Mouse (Mus musculus) limb, embryonic 12.5 days (tissue): Measurements from ENCODE around the gene Duox2. TPM values are rescaled to one million over a fixed set of nuclear protein-coding genes. Genes with fewer than 3 reads are reported as not detected.

ENCODE experiments used
- ATAC-seq: fragments of 200-750 bp; cut with Nextera tagmentation; 2 replicates; pipeline ENCODE4 v1.8.0; 2017; ENCODE audit warnings: low read depth, moderate TSS enrichment; ENCODE audit not compliant: insufficient number of reproducible peaks, insufficient read depth, low FRiP score, low TSS enrichment
- H3K27ac ChIP-seq: fragments of 300-500 bp; sonication (generic); 2 replicates; pipeline ENCODE4 v1.5.1; 2016; ENCODE audit warnings: mild to moderate bottlenecking, moderate library complexity
- H3K27me3 ChIP-seq: fragments of 300-500 bp; sonication (generic); 2 replicates; pipeline ENCODE4 v1.6.1; 2016; ENCODE audit warnings: mild to moderate bottlenecking, moderate library complexity
- H3K36me3 ChIP-seq: fragments of 300-500 bp; sonication (generic); 2 replicates; pipeline ENCODE4 v1.6.1; 2016; ENCODE audit warnings: mild to moderate bottlenecking, moderate library complexity
- H3K4me1 ChIP-seq: fragments of 300-500 bp; sonication (generic); replicated peaks from 2 replicates; pipeline ENCODE4 v1.6.1; 2016
- H3K4me2 ChIP-seq: fragments of 300-500 bp; sonication (generic); 2 replicates; pipeline ENCODE4 v1.6.1; 2016; ENCODE audit warnings: mild to moderate bottlenecking, moderate library complexity
- H3K4me3 ChIP-seq: fragments of 300-500 bp; sonication (generic); replicated peaks from 2 replicates; pipeline ENCODE4 v1.5.1; 2016; ENCODE audit warnings: mild to moderate bottlenecking
- H3K9ac ChIP-seq: fragments of 300-500 bp; sonication (generic); replicated peaks from 2 replicates; pipeline ENCODE4 v1.6.1; 2016; ENCODE audit warnings: mild to moderate bottlenecking, moderate library complexity
- H3K9me3 ChIP-seq: fragments of 300-500 bp; sonication (generic); 2 replicates; pipeline ENCODE4 v1.6.1; 2016; ENCODE audit warnings: mild to moderate bottlenecking, moderate library complexity
- WGBS: fragments of 180-500 bp; shearing (Covaris S2); methylation state at CpG from one replicate; pipeline ENCODE4 v1.1.7; 2016; 5-methylcytosine and 5-hydroxymethylcytosine counted together
- polyA plus RNA-seq: library from polyadenylated mRNA; unstranded; fragments of >200 nt; fragmentation: Nextera tagmentation; extraction: Ambion mirVana; gene quantifications from 2 replicates; pipeline ENCODE4 v1.2.1, GENCODE M21; 2016

Duox2 gene
- polyA plus RNA-seq, 1 experiment from 2014 or later, result not detected

DNA sequence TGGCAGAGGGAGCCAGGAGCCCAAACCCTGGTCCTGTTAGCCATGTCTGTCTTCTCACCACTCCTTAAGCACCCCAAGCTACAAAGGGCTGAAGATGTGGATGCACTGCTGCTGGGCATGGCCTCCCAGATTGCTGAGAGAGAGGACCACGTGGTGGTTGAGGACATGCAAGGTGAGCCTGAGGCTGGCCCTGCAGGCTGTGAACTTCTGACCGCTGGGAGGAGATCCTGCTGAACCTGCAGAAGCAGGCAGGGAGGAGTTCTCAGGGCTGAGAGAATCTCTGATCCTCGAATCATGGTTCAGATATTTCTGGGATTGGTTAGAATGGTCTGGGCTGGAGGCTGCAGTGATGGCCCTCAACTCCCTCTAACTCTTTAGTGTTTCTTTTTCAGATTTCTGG is 25.7 kb upstream of the Duox2 start:
- H3K4me3 ChIP-seq, result no peak overlapping the region
- WGBS, result 54% methylated on average over 3 of the region's 3 CpGs
- 0 out of 2 replicates have a peak, but pooled peaks cover 5% of the 10 kb centered on the region for H3K4me1 ChIP-seq
- H3K36me3 ChIP-seq, result no peaks in the 10 kb centered on the region
- no peak overlapping the region for H3K27ac ChIP-seq
- no peak overlapping the region for H3K9ac ChIP-seq
- ATAC-seq, result no peak
- no peaks in the 10 kb centered on the region; the same call in 1 of the 2 replicates for H3K27me3 ChIP-seq
- H3K9me3 ChIP-seq, result no peaks in the 10 kb centered on the region
- H3K4me2 ChIP-seq, result no peak overlapping the region

DNA sequence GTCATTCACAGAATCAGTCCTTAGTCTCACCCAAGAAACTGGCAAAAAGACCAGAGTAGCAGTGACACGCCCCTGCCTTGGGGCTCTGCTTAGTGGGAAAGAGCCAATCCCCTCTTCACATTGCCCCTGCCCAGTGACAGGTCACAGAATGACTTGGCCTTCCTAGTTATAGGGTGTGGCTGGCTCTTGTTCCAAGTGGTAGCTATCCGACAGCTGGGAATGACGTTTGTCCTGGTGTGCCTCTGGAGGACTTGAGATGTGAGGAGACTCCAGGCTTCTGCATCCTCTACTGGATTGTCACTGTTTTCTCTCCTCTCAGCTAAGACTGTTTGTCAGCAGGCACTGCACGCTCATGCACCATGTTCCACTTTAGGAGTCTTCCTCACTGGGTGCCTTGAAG is 19.1 kb upstream of the Duox2 start:
- 63% methylated on average over 4 of the region's 4 CpGs for WGBS

DNA sequence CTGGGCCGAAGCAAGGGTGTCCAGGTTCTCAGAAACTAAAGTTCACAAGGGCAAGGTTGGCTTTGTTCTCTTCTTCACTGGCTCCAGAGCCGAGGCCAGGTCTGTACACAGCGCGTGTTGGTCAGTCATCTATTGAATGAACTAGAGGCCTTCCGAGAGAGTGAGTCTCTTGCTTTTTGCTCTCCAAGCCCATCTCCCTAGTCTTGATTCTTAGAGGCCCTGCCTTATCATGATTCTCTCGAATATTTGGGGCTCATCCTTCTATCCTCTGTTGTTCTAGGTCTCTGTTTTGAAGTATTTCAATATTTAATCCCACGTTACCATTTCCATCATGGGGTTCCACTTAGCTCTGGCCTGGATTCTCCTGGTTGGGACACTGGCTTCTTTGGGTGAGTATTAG is 17.1 kb upstream of the Duox2 start, which contains the start of gene Duox1:
Duox1 (plus strand) TSS at position 301 of the 400 bp plus-strand sequence.
- Histone ChIP-seq H3K27me3 (peaks cover 63% of the 10 kb centered on the region), H3K36me3 (no peaks in the 10 kb centered on the region), H3K4me1 (peaks cover 12% of the 10 kb centered on the region), H3K4me2 (no peak within 1 kb of the TSS), H3K9me3 (no peaks in the 10 kb centered on the region), H3K9ac (no peak within 1 kb of the TSS), H3K4me3 (no peak within 1 kb of the TSS), H3K27ac (no peak within 1 kb of the TSS)
- no peak for ATAC-seq
- 86% methylated on average over 7 of the region's 7 CpGs for WGBS

More for the DNA sequence above, 19.1 kb upstream of the Duox2 start:
- Histone ChIP-seq H3K4me1 (peaks cover 12% of the 10 kb centered on the region), H3K9me3 (no peaks in the 10 kb centered on the region), H3K4me3 (no peak overlapping the region), H3K27ac (no peak overlapping the region), H3K27me3 (peaks cover 46% of the 10 kb centered on the region), H3K36me3 (no peaks in the 10 kb centered on the region), H3K9ac (no peak overlapping the region), H3K4me2 (no peak overlapping the region)
- no peak for ATAC-seq

DNA sequence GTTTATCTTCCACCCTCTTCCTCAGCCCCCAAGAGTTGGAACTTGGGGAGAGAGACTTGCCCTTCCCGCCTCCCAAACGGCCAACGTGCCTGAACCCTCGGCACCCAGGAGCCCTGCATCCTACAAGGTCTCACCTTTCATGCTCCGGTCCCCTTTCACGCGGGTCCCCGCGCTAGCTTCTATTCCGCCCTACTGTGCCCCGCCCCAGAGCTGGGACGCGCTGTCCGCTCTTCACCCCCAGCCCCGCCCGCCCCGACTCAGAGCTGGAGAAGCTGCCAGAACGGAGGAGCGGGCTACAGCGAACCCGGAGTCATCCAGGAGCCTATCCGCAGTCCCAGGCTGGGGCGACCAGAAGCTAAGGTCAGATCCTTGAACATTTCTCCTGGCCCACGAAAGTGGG is 15.3 kb upstream of the Duox2 start, which contains the start of gene Duoxa1:
Duoxa1 (minus strand) TSS at position 195 of the 400 bp plus-strand sequence.
- WGBS, result 1% methylated on average over 24 of the region's 24 CpGs
- H3K9ac ChIP-seq, result no peak within 1 kb of the TSS
- peak; percentile 15; the same call in 1 of the 2 replicates for ATAC-seq
- H3K9me3 ChIP-seq, result no peaks in the 10 kb centered on the region
- peak within 1 kb of the TSS; percentile 48 for H3K4me2 ChIP-seq
- peaks cover 78% of the 10 kb centered on the region for H3K27me3 ChIP-seq
- peaks cover 12% of the 10 kb centered on the region for H3K4me1 ChIP-seq
- H3K27ac ChIP-seq, result no peak within 1 kb of the TSS
- H3K36me3 ChIP-seq, result no peaks in the 10 kb centered on the region
- H3K4me3 ChIP-seq, result peak within 1 kb of the TSS; percentile 27

DNA sequence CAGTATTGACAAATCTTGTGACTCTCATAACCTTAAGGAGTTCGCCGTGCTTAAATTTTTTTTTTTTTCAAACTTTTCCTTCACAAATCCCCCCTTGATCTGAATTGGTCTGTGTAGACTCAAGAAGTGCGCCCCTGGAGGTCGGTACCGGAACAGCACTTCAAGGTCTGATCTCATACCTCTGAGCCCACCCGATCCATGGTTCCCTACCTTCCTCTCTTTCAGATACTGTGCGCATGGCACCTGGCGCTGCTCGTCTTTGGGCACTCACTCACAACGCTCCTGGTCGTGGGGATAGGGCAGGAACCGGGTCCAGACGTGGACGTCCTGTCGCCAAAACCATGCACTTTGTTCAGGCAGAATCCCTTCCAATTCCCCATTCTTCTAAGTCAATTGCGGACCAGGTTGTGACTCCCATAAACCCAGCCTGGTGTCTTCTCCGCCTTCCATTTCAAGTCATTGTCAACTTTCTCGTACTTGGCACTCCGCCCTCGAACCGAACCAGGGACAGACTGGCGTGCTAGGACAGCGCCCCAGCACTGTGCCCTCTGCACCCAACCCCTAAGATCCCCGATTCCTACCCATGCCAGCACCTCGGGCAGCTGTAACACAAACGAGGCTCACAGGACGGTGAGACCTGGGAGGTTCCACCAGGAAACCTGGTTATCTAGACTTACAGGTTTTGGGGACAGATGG is 14.6 kb upstream of the Duox2 start:
- Histone ChIP-seq H3K27ac (no peak overlapping the region), H3K27me3 (peaks cover 81% of the 10 kb centered on the region)

DNA sequence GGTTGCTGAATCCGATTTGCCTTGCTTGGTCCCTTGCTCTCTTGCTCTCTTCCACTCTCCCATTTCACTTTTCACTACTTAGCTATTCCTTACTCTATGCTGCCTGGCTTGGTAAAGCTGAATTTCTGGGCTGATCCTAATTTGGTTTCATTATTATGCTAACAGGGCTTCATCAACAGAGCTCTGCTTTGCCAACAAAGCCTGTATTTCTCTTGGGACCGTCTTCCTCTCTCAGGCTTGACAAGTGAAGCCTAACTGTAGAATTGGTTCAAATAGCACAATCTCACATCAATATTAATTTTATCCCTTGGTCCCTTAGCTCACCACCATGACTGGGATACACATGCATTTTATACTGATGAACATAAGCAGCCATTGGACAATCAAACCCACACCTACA is 13.3 kb upstream of the Duox2 start:
- H3K4me1 ChIP-seq, result peaks cover 12% of the 10 kb centered on the region
- H3K4me2 ChIP-seq, result no peak overlapping the region
- WGBS, result 59% methylated on average over 2 of the region's 2 CpGs
- H3K4me3 ChIP-seq, result no peak overlapping the region
- no peak for ATAC-seq
- no peaks in the 10 kb centered on the region for H3K36me3 ChIP-seq
- H3K27ac ChIP-seq, result no peak overlapping the region
- H3K27me3 ChIP-seq, result peaks cover 86% of the 10 kb centered on the region
- H3K9ac ChIP-seq, result no peak overlapping the region
- H3K9me3 ChIP-seq, result no peaks in the 10 kb centered on the region

More for the DNA sequence above, 14.6 kb upstream of the Duox2 start:
- ATAC-seq, result peak; percentile 66; the same call in 1 of the 2 replicates
- Histone ChIP-seq H3K4me3 (peak overlapping the region; percentile 27), H3K4me2 (peak overlapping the region; percentile 48), H3K4me1 (peaks cover 12% of the 10 kb centered on the region), H3K9ac (no peak overlapping the region), H3K36me3 (no peaks in the 10 kb centered on the region), H3K9me3 (no peaks in the 10 kb centered on the region)
- 5% methylated on average over 27 of the region's 27 CpGs for WGBS

DNA sequence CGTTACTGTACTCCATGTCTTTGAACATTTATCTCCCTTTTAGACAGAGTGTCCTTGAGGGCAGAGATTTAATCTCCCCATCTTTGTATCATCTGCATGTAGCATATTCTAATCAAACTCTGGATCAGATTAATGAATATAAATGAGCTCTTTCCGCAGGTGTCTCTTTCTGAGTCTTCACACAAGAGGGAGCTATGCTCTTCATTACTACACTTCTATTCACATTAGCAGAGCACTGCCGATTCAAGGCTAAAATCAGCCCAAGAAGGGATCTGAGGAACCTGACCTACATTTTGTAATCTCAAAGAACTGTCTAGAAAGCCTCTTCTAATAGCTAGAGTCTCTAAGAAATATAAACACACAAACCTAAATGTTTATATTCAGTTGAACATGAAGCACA is 11.4 kb upstream of the Duox2 start:
- WGBS, result 58% methylated on average over 3 of the region's 3 CpGs
- no peak for ATAC-seq
- Histone ChIP-seq H3K27ac (no peak overlapping the region), H3K9ac (no peak overlapping the region), H3K27me3 (peaks cover 91% of the 10 kb centered on the region), H3K36me3 (no peaks in the 10 kb centered on the region), H3K4me1 (peaks cover 12% of the 10 kb centered on the region), H3K4me3 (no peak overlapping the region), H3K9me3 (no peaks in the 10 kb centered on the region), H3K4me2 (no peak overlapping the region)

DNA sequence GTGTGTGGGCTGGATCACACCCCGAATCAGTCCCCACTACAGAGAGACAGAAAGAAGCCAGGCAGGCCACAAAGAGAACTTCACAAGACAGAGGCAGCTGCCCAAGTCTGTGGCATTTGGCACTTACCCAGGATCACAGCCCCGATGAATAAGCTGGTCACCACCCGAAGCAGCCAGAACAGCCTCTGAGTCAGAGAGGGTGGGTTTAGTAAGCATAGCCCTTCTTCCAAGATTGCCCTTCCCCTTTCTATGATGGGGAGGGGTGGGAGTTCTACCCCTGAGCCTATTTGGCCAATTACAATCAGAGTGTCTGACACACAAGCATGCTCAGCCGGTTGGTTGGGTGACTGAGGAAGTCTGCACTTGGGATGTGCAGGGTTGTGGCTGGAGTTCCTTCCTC is 7.9 kb upstream of the Duox2 start:
- H3K36me3 ChIP-seq, result no peaks in the 10 kb centered on the region
- 55% methylated on average over 4 of the region's 4 CpGs for WGBS
- no peak overlapping the region for H3K27ac ChIP-seq
- no peak overlapping the region for H3K4me2 ChIP-seq
- H3K9ac ChIP-seq, result no peak overlapping the region
- H3K4me3 ChIP-seq, result no peak overlapping the region
- H3K27me3 ChIP-seq, result peaks cover 92% of the 10 kb centered on the region
- H3K9me3 ChIP-seq, result no peaks in the 10 kb centered on the region
- peaks cover 5% of the 10 kb centered on the region for H3K4me1 ChIP-seq
- ATAC-seq, result no peak

DNA sequence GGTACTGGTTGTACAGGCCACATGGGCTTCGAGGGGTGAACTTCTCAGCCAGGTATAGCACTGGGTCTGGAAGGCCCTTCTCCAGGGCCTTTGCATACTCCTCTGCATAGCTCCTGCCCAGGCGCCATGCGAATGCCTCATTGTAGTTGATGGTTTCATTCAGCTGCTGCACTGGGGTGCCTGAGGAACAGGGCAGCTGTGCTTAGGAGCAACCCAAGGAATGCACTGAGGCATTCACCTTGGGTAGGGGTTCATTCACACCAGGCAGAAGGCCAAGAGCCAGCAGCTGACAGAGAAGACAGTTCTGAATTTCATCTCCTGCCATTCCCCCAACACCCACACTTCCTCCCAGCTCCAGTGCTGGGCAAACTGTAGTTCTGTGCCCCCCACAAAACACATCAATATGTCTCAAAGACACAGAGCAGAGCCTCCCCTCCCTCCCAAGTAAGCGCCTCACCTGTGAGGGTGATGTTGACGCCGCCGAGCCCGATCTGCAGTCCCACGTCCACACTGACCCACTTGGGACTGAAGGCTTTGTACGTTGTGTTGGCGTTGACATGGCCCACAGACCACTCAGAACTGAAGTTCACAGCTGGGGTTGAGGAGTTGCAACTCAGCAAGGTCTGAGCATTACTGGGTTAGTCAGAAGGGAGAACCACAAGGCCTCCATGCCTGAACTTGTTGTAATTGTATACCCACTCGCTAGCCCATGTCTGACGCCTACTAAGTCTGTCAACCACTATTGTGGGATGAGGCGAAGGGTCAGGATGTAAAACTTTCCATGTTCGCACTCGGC is 7.0 kb upstream of the Duox2 start:
- Histone ChIP-seq H3K4me2 (no peak overlapping the region), H3K27me3 (peaks cover 93% of the 10 kb centered on the region), H3K27ac (no peak overlapping the region), H3K4me3 (no peak overlapping the region), H3K9me3 (no peaks in the 10 kb centered on the region), H3K9ac (no peak overlapping the region), H3K36me3 (no peaks in the 10 kb centered on the region), H3K4me1 (peaks cover 9% of the 10 kb centered on the region)
- WGBS, result 83% methylated on average over 16 of the region's 16 CpGs
- no peak for ATAC-seq

DNA sequence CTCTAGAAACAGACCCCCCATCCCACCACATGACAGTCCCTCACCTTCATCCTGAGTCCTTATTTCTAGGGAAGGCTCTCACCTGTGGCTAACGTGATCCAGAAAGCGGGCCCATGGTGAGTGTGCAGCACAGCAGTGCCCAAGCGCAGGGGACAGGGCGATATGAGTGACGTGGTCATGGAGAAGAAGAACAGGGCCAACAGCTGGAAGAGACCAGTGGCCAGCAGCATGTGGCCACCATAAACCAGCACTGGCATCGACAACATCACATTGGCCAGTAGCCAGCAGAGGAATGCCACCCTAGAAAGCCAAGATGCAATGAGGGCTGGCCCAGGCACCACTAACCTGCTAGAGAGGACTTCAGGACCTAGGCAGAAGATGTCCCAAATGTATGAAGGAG is 6.3 kb upstream of the Duox2 start:
- no peak overlapping the region for H3K4me2 ChIP-seq
- no peaks in the 10 kb centered on the region for H3K36me3 ChIP-seq
- peaks cover 96% of the 10 kb centered on the region for H3K27me3 ChIP-seq
- H3K9ac ChIP-seq, result no peak overlapping the region
- H3K27ac ChIP-seq, result no peak overlapping the region
- H3K4me3 ChIP-seq, result no peak overlapping the region
- H3K4me1 ChIP-seq, result peaks cover 9% of the 10 kb centered on the region
- WGBS, result 87% methylated on average over 6 of the region's 6 CpGs
- H3K9me3 ChIP-seq, result no peaks in the 10 kb centered on the region
- ATAC-seq, result no peak

DNA sequence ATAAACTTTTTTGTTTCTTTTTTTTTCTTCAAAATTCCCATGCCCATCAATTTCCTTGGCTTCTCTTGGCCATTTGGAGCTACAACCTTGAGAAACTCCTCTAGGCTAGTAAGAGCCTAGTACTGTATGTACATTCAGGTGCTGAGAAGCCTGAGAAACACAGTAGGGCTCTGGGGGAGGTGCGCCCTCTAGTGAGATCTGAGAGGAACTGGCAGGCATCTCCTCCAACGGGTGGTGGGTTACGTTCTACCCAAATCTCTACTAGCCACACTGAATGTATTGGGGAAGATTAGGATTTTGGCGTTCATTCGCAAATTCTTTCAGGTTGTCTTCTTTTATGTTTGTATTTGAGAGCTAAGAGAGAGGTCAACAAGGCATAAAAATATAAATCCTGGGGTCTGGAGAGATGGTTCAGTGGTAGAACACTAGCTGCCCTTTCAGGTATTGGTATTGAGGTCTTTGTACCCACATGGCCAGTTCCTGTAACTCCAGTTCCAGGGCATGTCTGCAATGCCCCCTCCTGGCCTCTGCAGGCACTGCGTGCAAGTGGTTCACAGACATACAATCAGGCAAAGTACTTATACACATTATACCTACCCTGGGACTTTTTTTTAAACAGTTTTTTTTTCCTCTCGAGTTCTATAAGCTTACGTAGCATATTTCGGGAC is 4.5 kb upstream of the Duox2 start:
- H3K4me2 ChIP-seq, result no peak overlapping the region

More for the DNA sequence above, 4.5 kb upstream of the Duox2 start:
- H3K27ac ChIP-seq, result no peak overlapping the region
- no peak overlapping the region for H3K9ac ChIP-seq
- 14% methylated on average over 9 of the region's 9 CpGs for WGBS
- H3K36me3 ChIP-seq, result no peaks in the 10 kb centered on the region
- H3K27me3 ChIP-seq, result peaks cover 98% of the 10 kb centered on the region
- ATAC-seq, result no peak; the same call in 1 of the 2 replicates
- H3K9me3 ChIP-seq, result no peaks in the 10 kb centered on the region
- peaks cover 21% of the 10 kb centered on the region for H3K4me1 ChIP-seq
- no peak overlapping the region for H3K4me3 ChIP-seq
